Mouse (Mus musculus) olfactory bulb, adult 2 months (tissue): ENCODE measurements around the gene Gm10912. TPM values are rescaled to one million over a fixed set of nuclear protein-coding genes. Genes with fewer than 3 reads are reported as not detected.
"Not testable (repeated sequence)": the region's sequence is repeated elsewhere in the genome, so short reads cannot be mapped to it uniquely, and the experiment has no call there.

ENCODE experiments used
- H3K27ac ChIP-seq: fragments of 200-500 bp; 2 replicates; pipeline ENCODE4 v1.5.1; 2012; ENCODE audit warnings: low read depth, low read length; ENCODE audit not compliant: insufficient read depth
- H3K4me1 ChIP-seq: fragments of 200-500 bp; 2 replicates; pipeline ENCODE4 v1.6.1; 2012; ENCODE audit warnings: low read length; ENCODE audit not compliant: control insufficient read depth, insufficient read depth
- H3K4me3 ChIP-seq: fragments of 200-500 bp; 2 replicates; pipeline ENCODE4 v1.5.1; 2012; ENCODE audit warnings: mild to moderate bottlenecking, low read depth, low read length, moderate library complexity; ENCODE audit not compliant: insufficient read depth
- CTCF ChIP-seq: fragments of 200-500 bp; IDR thresholded peaks from 2 replicates; pipeline ENCODE4 v1.5.1; 2012; ENCODE audit warnings: low read depth, mild to moderate bottlenecking, low read length, moderate library complexity; ENCODE audit not compliant: insufficient read depth
- POLR2A ChIP-seq: fragments of 200-500 bp; IDR thresholded peaks from 2 replicates; pipeline ENCODE4 v1.6.1; 2012; ENCODE audit warnings: mild to moderate bottlenecking, low read depth, low read length, moderate library complexity; ENCODE audit not compliant: insufficient read depth
- WGBS: fragments of 180-500 bp; shearing (Covaris S2); methylation state at CpG from one replicate; pipeline ENCODE4 v1.1.7; 2018; 5-methylcytosine and 5-hydroxymethylcytosine counted together
- polyA plus RNA-seq: library from polyadenylated mRNA; stranded (reverse); fragments of >200 nt; gene quantifications from 2 replicates; pipeline ENCODE4 v1.2.4, GENCODE M21; 2012; ENCODE audit warnings: low replicate concordance; ENCODE audit not compliant: missing spikeins, insufficient read depth, insufficient read length

Gm10912 gene
- not detected in 2 replicates for polyA plus RNA-seq

GRCm38 (mm10) chr2:104065526-104065925 is at the start of gene Gm10912:
Gene Gm10912 (plus strand): TSS chr2:104065826.
- not testable (repeated sequence) for H3K27ac ChIP-seq, H3K4me3 ChIP-seq, H3K4me1 ChIP-seq
- 75% methylated on average over 6 of the region's 6 CpGs for WGBS

GRCm38 (mm10) chr2:104023096-104023495 is 42.5 kb upstream of the Gm10912 start:
- Histone ChIP-seq H3K4me3 (no peak overlapping the region), H3K4me1 (no peaks in the 10 kb centered on the region; the same call in 1 of the 2 replicates), H3K27ac (no peak overlapping the region)
- TF ChIP-seq CTCF (no peak), POLR2A (no peak)
- WGBS: 90% methylated on average over 7 of the region's 7 CpGs

GRCm38 (mm10) chr2:104024656-104025055 is 41.0 kb upstream of the Gm10912 start:
- 97% methylated on average over 4 of the region's 4 CpGs for WGBS
- Histone ChIP-seq H3K4me1 (no peaks in the 10 kb centered on the region; the same call in 1 of the 2 replicates), H3K4me3 (no peak overlapping the region), H3K27ac (no peak overlapping the region)
- TF ChIP-seq POLR2A: no peak
- TF ChIP-seq CTCF: no peak

- TF ChIP-seq CTCF: no peak
- TF ChIP-seq POLR2A: 0 out of 2 replicates have a peak, but pooled peaks have one; percentile 36
- Histone ChIP-seq H3K4me1 (no peaks in the 10 kb centered on the region; the same call in 1 of the 2 replicates), H3K4me3 (peak within 1 kb of the TSS; percentile 93), H3K27ac (peak within 1 kb of the TSS; percentile 40)
- WGBS: under 1% methylated on average over 43 of the region's 44 CpGs
Observed at GRCm38 (mm10) chr2:104027458-104028138, 38.0 kb upstream of the Gm10912 start, which contains the start of gene Fbxo3. Gene Fbxo3 (plus strand): TSS chr2:104027721.

GRCm38 (mm10) chr2:104028139-104028723 is 37.4 kb upstream of the Gm10912 start, which contains the start of gene 4931422A03Rik:
Gene 4931422A03Rik (minus strand): TSS chr2:104028361.
- H3K4me3 ChIP-seq: peak within 1 kb of the TSS; percentile 93
- H3K4me1 ChIP-seq: no peaks in the 10 kb centered on the region; the same call in 1 of the 2 replicates
- H3K27ac ChIP-seq: peak within 1 kb of the TSS; percentile 40
- 2% methylated on average over 32 of the region's 32 CpGs for WGBS
- no peak for TF ChIP-seq CTCF

GRCm38 (mm10) chr2:104029074-104029473 is 36.6 kb upstream of the Gm10912 start:
- Histone ChIP-seq H3K4me1 (no peaks in the 10 kb centered on the region; the same call in 1 of the 2 replicates), H3K4me3 (no peak overlapping the region), H3K27ac (no peak overlapping the region)
- no peak for TF ChIP-seq POLR2A
- no peak for TF ChIP-seq CTCF
- 77% methylated on average over 2 of the region's 2 CpGs for WGBS

GRCm38 (mm10) chr2:104030381-104030780 is 35.2 kb upstream of the Gm10912 start:
- no peaks in the 10 kb centered on the region; the same call in 1 of the 2 replicates for H3K4me1 ChIP-seq
- TF ChIP-seq POLR2A (no peak), CTCF (no peak)
- H3K27ac ChIP-seq: no peak overlapping the region
- WGBS: 83% methylated on average over 3 of the region's 3 CpGs
- no peak overlapping the region for H3K4me3 ChIP-seq

- 92% methylated on average over 3 of the region's 3 CpGs for WGBS
- H3K4me3 ChIP-seq: no peak overlapping the region
- H3K27ac ChIP-seq: no peak overlapping the region
- TF ChIP-seq POLR2A (no peak), CTCF (no peak)
- peaks cover 1% of the 10 kb centered on the region for H3K4me1 ChIP-seq
Observed at GRCm38 (mm10) chr2:104032056-104032455, 33.6 kb upstream of the Gm10912 start.

- no peak for TF ChIP-seq CTCF
- no peak for TF ChIP-seq POLR2A
- Histone ChIP-seq H3K27ac (no peak overlapping the region), H3K4me3 (no peak overlapping the region), H3K4me1 (peaks cover 3% of the 10 kb centered on the region; the same call in 1 of the 2 replicates)
- 30% methylated on average over 3 of the region's 3 CpGs for WGBS
Observed at GRCm38 (mm10) chr2:104034832-104035472, 30.7 kb upstream of the Gm10912 start.
